Mouse (Mus musculus) cortical plate, adult 2 months (tissue): Measurements from ENCODE around the gene Ppm1n. TPM values are rescaled to one million over a fixed set of nuclear protein-coding genes. Genes with fewer than 3 reads are reported as not detected.
"Not testable (repeated sequence)": the region's sequence is repeated elsewhere in the genome, so short reads cannot be mapped to it uniquely, and the experiment has no call there.

Experiments
- H3K27ac ChIP-seq: fragments of 200-500 bp; 2 replicates; pipeline ENCODE4 v1.5.1; 2012; ENCODE audit warnings: low read length, control low read depth, inconsistent platforms; ENCODE audit not compliant: insufficient read depth
- H3K4me1 ChIP-seq: fragments of 200-500 bp; 2 replicates; pipeline ENCODE4 v1.6.1; 2011; ENCODE audit warnings: low read length; ENCODE audit not compliant: control insufficient read depth, insufficient read depth
- H3K4me3 ChIP-seq: fragments of 200-500 bp; 2 replicates; pipeline ENCODE4 v1.5.1; 2011; ENCODE audit warnings: mild to moderate bottlenecking, low read length, control low read depth; ENCODE audit not compliant: insufficient read depth
- CTCF ChIP-seq: fragments of 200-500 bp; IDR thresholded peaks from 2 replicates; pipeline ENCODE4 v1.5.1; 2011; ENCODE audit warnings: mild to moderate bottlenecking, control low read depth, low read length; ENCODE audit not compliant: insufficient read depth; ENCODE audit errors: extremely low read depth
- POLR2A ChIP-seq: fragments of 200-500 bp; IDR thresholded peaks from 2 replicates; pipeline ENCODE4 v1.6.1; 2011; ENCODE audit warnings: mild to moderate bottlenecking, low read length, control low read depth; ENCODE audit not compliant: insufficient read depth; ENCODE audit errors: extremely low read depth
- polyA plus RNA-seq: library from polyadenylated mRNA; depleted of rRNA; stranded (reverse); fragments of >200 nt; gene quantifications from 2 replicates; pipeline ENCODE4 v1.2.3, GENCODE M21; 2012

The Ppm1n gene
- polyA plus RNA-seq, 1 experiment = 0.21 TPM

GRCm38 (mm10) chr7:19283406-19283804 is 3.5 kb upstream of the Ppm1n start:
- Histone ChIP-seq H3K27ac (no peak overlapping the region), H3K4me3 (peak overlapping the region; percentile 76), H3K4me1 (no peaks in the 10 kb centered on the region)
- no peak for TF ChIP-seq POLR2A

GRCm38 (mm10) chr7:19282791-19283405 is 3.0 kb upstream of the Ppm1n start:
- TF ChIP-seq POLR2A (no peak), CTCF (no peak)

GRCm38 (mm10) chr7:19282385-19282784 is 2.5 kb upstream of the Ppm1n start, which contains the start of gene Rtn2:
Rtn2 (plus strand) TSS chr7:19282624.
- peak within 1 kb of the TSS; percentile 49; the same call in 1 of the 2 replicates for H3K27ac ChIP-seq
- no peak for TF ChIP-seq POLR2A
- TF ChIP-seq CTCF = no peak
- H3K4me1 ChIP-seq = no peaks in the 10 kb centered on the region

More at GRCm38 (mm10) chr7:19282791-19283405, 3.0 kb upstream of the Ppm1n start:
- Histone ChIP-seq H3K4me3 (peak overlapping the region; percentile 76), H3K4me1 (no peaks in the 10 kb centered on the region), H3K27ac (peak overlapping the region; percentile 49; the same call in 1 of the 2 replicates)

GRCm38 (mm10) chr7:19281680-19282304 is 1.9 kb upstream of the Ppm1n start:
- peak; percentile 30; the same call in 1 of the 2 replicates for TF ChIP-seq CTCF
- not testable (repeated sequence) for H3K4me1 ChIP-seq, H3K27ac ChIP-seq
- H3K4me3 ChIP-seq = peak overlapping the region; percentile 76

More at GRCm38 (mm10) chr7:19282385-19282784, 2.5 kb upstream of the Ppm1n start, which contains the start of gene Rtn2:
- H3K4me3 ChIP-seq = peak within 1 kb of the TSS; percentile 76

- Histone ChIP-seq H3K4me3 (no peak overlapping the region), H3K4me1 (no peaks in the 10 kb centered on the region), H3K27ac (no peak overlapping the region)
- no peak for TF ChIP-seq POLR2A
- no peak for TF ChIP-seq CTCF
Observed at GRCm38 (mm10) chr7:19279052-19279451, 812 bp downstream of the Ppm1n start.

GRCm38 (mm10) chr7:19276253-19276652 is 3.6 kb downstream of the Ppm1n start:
- Histone ChIP-seq H3K4me1 (no peaks in the 10 kb centered on the region), H3K27ac (no peak overlapping the region)

GRCm38 (mm10) chr7:19272173-19272764 is 7.6 kb downstream of the Ppm1n start:
- H3K4me3 ChIP-seq = peak overlapping the region; percentile 56
- no peaks in the 10 kb centered on the region for H3K4me1 ChIP-seq
- H3K27ac ChIP-seq = no peak overlapping the region
- no peak for TF ChIP-seq CTCF

More at GRCm38 (mm10) chr7:19276253-19276652, 3.6 kb downstream of the Ppm1n start:
- no peak overlapping the region for H3K4me3 ChIP-seq
- TF ChIP-seq POLR2A (no peak), CTCF (0 out of 2 replicates have a peak, but pooled peaks have one; percentile 11)

- peak within 1 kb of the TSS; percentile 56 for H3K4me3 ChIP-seq
- TF ChIP-seq POLR2A (peak; percentile 63), CTCF (no peak)
- peak within 1 kb of the TSS; percentile 11; the same call in 1 of the 2 replicates for H3K27ac ChIP-seq
- H3K4me1 ChIP-seq = no peaks in the 10 kb centered on the region
Observed at GRCm38 (mm10) chr7:19271238-19272172, 8.4 kb downstream of the Ppm1n start, which contains the start of gene Vasp. Vasp (minus strand) TSS chr7:19271817.

- Histone ChIP-seq H3K27ac (0 out of 2 replicates have a peak overlapping the region, but pooled peaks have one; percentile 43), H3K4me3 (peak overlapping the region; percentile 56), H3K4me1 (no peaks in the 10 kb centered on the region)
- no peak for TF ChIP-seq POLR2A
- TF ChIP-seq CTCF = no peak
Observed at GRCm38 (mm10) chr7:19270509-19271237, 9.2 kb downstream of the Ppm1n start.
